Mouse (Mus musculus): ENCODE results near the gene Nlrp9b. TPM values are rescaled to one million over a fixed set of nuclear protein-coding genes. Genes with fewer than 3 reads are reported as not detected.
"Not testable (repeated sequence)": the region's sequence is repeated elsewhere in the genome, so short reads cannot be mapped to it uniquely, and the experiment has no call there.

Nlrp9b gene
- total RNA-seq, 2 experiments from 2014 or later = not detected

DNA sequence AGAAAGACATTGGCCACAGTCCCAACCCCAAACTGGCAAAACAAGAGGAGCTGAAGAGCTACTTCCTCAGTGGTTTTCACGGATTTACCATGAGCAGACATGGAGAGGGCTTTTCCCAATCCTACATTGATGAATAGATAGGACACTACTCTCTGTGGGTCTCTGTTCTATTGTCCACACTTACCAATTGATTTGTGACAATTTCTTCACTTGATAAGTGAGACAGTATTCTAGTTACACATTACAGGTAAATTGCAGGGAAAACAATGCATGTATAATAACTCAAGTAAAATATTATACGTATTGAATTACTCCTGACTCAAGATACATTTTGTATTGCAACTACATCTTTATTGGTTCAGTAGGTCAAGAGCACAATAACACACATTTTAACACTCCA lies 131.2 kb downstream of the Nlrp9b start, which contains the start of gene Gm16442:
Gm16442 (minus strand) TSS at position 101 of the 400 bp plus-strand sequence.
- not testable (repeated sequence) for DNase-seq (ENCODE audit: low spot score)

Other genes with a start within 250 kb of the Nlrp9b start
- gene Nectin2, start 241.0 kb upstream of the Nlrp9b start, total RNA-seq (2021) = 1 to 10 TPM in 1 of 2 experiments, under 1 TPM in 1; 0.64 to 2.0 TPM
- gene Bcam, start 220.4 kb upstream of the Nlrp9b start, total RNA-seq (2021) = 10 to 100 TPM; 17.4 to 28.5 TPM
- not detected for gene Cblc, start 194.7 kb upstream of the Nlrp9b start, total RNA-seq (2021)
- 1 to 10 TPM; 1.0 to 2.0 TPM for gene Bcl3, start 168.7 kb upstream of the Nlrp9b start, total RNA-seq (2021)
- gene Gm19345, start 139.5 kb upstream of the Nlrp9b start, total RNA-seq (2021) = not detected
- not detected for gene Ceacam16, start 130.2 kb upstream of the Nlrp9b start, total RNA-seq (2021)
- gene Ceacam19, start 103.5 kb upstream of the Nlrp9b start, total RNA-seq (2021) = not detected
- gene Pvr, start 70.3 kb upstream of the Nlrp9b start, total RNA-seq (2021) = 1 to 10 TPM; 4.3 to 7.6 TPM
- not detected for gene Igsf23, start 40.7 kb upstream of the Nlrp9b start, total RNA-seq (2021)
- gene Ceacam20, start 26.1 kb upstream of the Nlrp9b start, total RNA-seq (2021) = not detected
- gene Vmn1r91, start 108.2 kb downstream of the Nlrp9b start, total RNA-seq (2021) = not detected
- not detected for gene Gm16442, start 131.1 kb downstream of the Nlrp9b start, total RNA-seq (2021)
- gene Vmn1r93, start 147.6 kb downstream of the Nlrp9b start, total RNA-seq (2021) = not detected
- not detected for gene Vmn1r94, start 176.9 kb downstream of the Nlrp9b start, total RNA-seq (2021)
- gene Vmn1r95, start 202.2 kb downstream of the Nlrp9b start, total RNA-seq (2021) = not detected
- gene Gm6164, start 214.1 kb downstream of the Nlrp9b start, total RNA-seq (2021) = not detected
- not detected for gene Gm4498, start 242.4 kb downstream of the Nlrp9b start, total RNA-seq (2021)